Mouse (Mus musculus) forebrain, embryonic 16.5 days (tissue): Measurements from ENCODE around the gene Pgghg. TPM values are rescaled to one million over a fixed set of nuclear protein-coding genes. Genes with fewer than 3 reads are reported as not detected.
"Not testable (repeated sequence)": the region's sequence is repeated elsewhere in the genome, so short reads cannot be mapped to it uniquely, and the experiment has no call there.

Experiments
- ATAC-seq: fragments of 200-750 bp; cut with Nextera tagmentation; 2 replicates; pipeline ENCODE4 v1.8.0; 2017; ENCODE audit warnings: mild to moderate bottlenecking, moderate library complexity
- H3K27ac ChIP-seq: fragments of 300-500 bp; sonication (generic); 2 replicates; pipeline ENCODE4 v1.5.1; 2014; ENCODE audit warnings: low read length, control low read depth
- H3K27me3 ChIP-seq: fragments of 300-500 bp; sonication (generic); replicated peaks from 2 replicates; pipeline ENCODE4 v1.6.1; 2014; ENCODE audit warnings: low read length; ENCODE audit not compliant: control insufficient read depth, insufficient read depth
- H3K36me3 ChIP-seq: fragments of 300-500 bp; sonication (generic); 2 replicates; pipeline ENCODE4 v1.6.1; 2014; ENCODE audit not compliant: control insufficient read depth, insufficient read depth
- H3K4me1 ChIP-seq: fragments of 300-500 bp; sonication (generic); replicated peaks from 2 replicates; pipeline ENCODE4 v1.6.1; 2014; ENCODE audit warnings: low read length; ENCODE audit not compliant: control insufficient read depth, insufficient read depth
- H3K4me2 ChIP-seq: fragments of 300-500 bp; sonication (generic); 2 replicates; pipeline ENCODE4 v1.6.1; 2014; ENCODE audit warnings: mild to moderate bottlenecking, low read length, control low read depth
- H3K4me3 ChIP-seq: fragments of 300-500 bp; sonication (generic); replicated peaks from 2 replicates; pipeline ENCODE4 v1.5.1; 2014; ENCODE audit warnings: mild to moderate bottlenecking, low read length, control low read depth
- H3K9ac ChIP-seq: fragments of 300-500 bp; sonication (generic); replicated peaks from 2 replicates; pipeline ENCODE4 v1.6.1; 2014; ENCODE audit warnings: low read depth, low read length, control low read depth
- H3K9me3 ChIP-seq: fragments of 300-500 bp; sonication (generic); 2 replicates; pipeline ENCODE4 v1.6.1; 2016; ENCODE audit warnings: low read length; ENCODE audit not compliant: control insufficient read depth
- WGBS: fragments of 180-500 bp; shearing (Covaris S2); extraction: QIAGEN DNeasy Blood & Tissue Kit; methylation state at CpG from one replicate; pipeline ENCODE4 v1.1.7; 2014; 5-methylcytosine and 5-hydroxymethylcytosine counted together
- polyA plus RNA-seq: library from polyadenylated mRNA; unstranded; fragments of >200 nt; fragmentation: Nextera tagmentation; extraction: Ambion mirVana; gene quantifications from 2 replicates; pipeline ENCODE4 v1.2.1, GENCODE M21; 2015

The Pgghg gene
- polyA plus RNA-seq, 1 experiment from 2014 or later, result 8.9 TPM

- 13% methylated on average over 9 of the region's 9 CpGs for WGBS
- H3K4me1 ChIP-seq, result no peaks in the 10 kb centered on the region
- ATAC-seq, result no peak
These were observed 33.7 kb downstream of the Pgghg start for GRCm38 (mm10) chr7:140974940-140975339.

GRCm38 (mm10) chr7:140975465-140975864 lies 34.3 kb downstream of the Pgghg start:
- H3K27ac ChIP-seq, result no peak overlapping the region
- H3K9me3 ChIP-seq, result no peaks in the 10 kb centered on the region
- no peaks in the 10 kb centered on the region for H3K4me1 ChIP-seq
- H3K9ac ChIP-seq, result no peak overlapping the region
- WGBS, result 34% methylated on average over 3 of the region's 3 CpGs
- no peak overlapping the region for H3K4me3 ChIP-seq
- H3K36me3 ChIP-seq, result no peaks in the 10 kb centered on the region
- no peaks in the 10 kb centered on the region for H3K27me3 ChIP-seq
- ATAC-seq, result no peak
- H3K4me2 ChIP-seq, result no peak overlapping the region

More at GRCm38 (mm10) chr7:140974940-140975339, 33.7 kb downstream of the Pgghg start:
- Histone ChIP-seq H3K4me2 (no peak overlapping the region), H3K27me3 (no peaks in the 10 kb centered on the region), H3K9ac (no peak overlapping the region), H3K4me3 (no peak overlapping the region), H3K27ac (no peak overlapping the region), H3K36me3 (no peaks in the 10 kb centered on the region), H3K9me3 (no peaks in the 10 kb centered on the region)

DNA sequence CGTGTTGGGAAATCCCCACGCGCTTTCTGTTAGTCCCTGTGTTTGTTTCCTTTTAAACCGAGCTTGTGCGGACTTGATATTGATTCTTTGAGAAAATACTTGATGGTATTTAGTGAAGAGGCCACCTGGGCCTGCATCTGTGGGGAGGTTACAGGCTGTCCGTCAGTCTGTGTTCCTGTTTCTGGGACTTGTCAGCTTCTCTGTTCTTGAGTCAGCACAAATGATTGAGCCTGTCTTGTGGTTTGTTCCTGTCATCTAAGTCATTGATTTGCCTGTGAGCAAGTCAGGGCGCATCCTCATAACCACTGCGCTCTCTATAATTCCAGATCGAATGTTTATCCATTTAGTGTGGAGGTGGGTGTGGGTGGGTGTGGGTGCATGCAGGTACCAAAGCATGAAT lies 35.5 kb downstream of the Pgghg start:
- not testable (repeated sequence) for H3K27ac ChIP-seq, H3K4me1 ChIP-seq, H3K4me3 ChIP-seq, H3K9me3 ChIP-seq, H3K9ac ChIP-seq, ATAC-seq, H3K36me3 ChIP-seq, H3K4me2 ChIP-seq, H3K27me3 ChIP-seq
- WGBS, result 94% methylated on average over 9 of the region's 9 CpGs

GRCm38 (mm10) chr7:140981704-140982103 lies 40.5 kb downstream of the Pgghg start:
- 93% methylated on average over 8 of the region's 8 CpGs for WGBS
- Histone ChIP-seq H3K36me3 (no peaks in the 10 kb centered on the region), H3K4me3 (no peak overlapping the region), H3K4me2 (no peak overlapping the region), H3K4me1 (no peaks in the 10 kb centered on the region), H3K27me3 (no peaks in the 10 kb centered on the region), H3K27ac (no peak overlapping the region), H3K9me3 (no peaks in the 10 kb centered on the region), H3K9ac (no peak overlapping the region)
- no peak for ATAC-seq

GRCm38 (mm10) chr7:140982971-140983370 lies 41.8 kb downstream of the Pgghg start:
- Histone ChIP-seq H3K4me3 (no peak overlapping the region), H3K27ac (no peak overlapping the region), H3K36me3 (no peaks in the 10 kb centered on the region), H3K4me1 (no peaks in the 10 kb centered on the region), H3K27me3 (no peaks in the 10 kb centered on the region), H3K4me2 (no peak overlapping the region), H3K9me3 (no peaks in the 10 kb centered on the region), H3K9ac (no peak overlapping the region)
- ATAC-seq, result no peak
- WGBS, result 94% methylated on average over 7 of the region's 7 CpGs

DNA sequence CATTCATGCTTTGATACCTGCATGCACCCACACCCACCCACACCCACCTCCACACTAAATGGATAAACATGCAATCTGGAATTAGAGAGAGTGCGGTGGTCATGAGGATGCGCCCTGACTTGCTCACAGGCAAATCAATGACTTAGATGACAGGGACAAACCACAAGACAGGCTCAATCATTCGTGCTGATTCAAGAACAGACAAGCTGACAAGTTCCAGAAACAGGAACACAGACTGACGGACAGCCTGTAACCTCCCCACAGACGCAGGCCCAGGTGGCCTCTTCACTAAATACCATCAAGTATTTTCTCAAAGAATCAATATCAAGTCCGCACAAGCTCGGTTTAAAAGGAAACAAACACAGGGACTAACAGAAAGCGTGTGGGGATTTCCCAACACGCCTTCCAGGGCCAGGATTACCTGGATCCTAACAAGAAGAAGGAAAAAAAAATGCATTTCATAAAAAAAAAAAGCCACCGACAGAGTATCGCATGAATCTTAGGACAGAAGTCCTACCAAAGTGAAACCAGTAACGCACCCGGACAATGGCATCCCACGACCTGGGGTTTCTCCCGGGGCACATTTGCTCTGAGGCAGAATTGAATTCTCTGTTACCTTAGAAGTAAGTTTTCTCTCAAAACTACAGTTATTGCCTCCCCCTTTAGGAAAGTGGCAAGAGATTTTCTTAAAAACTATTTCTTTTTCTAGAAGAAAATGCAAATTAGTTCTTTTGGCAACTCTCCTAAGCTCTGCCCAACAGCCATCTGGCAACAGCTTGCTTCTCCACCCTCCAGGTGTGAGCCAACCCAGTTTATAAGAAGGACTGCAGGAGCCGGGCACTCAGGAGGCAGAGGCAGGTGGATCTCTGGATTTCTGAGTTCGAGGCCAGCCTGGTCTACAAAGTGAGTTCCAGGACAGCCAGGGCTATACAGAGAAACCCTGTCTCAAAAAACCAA lies 46.3 kb downstream of the Pgghg start:
- Histone ChIP-seq H3K27me3 (no peaks in the 10 kb centered on the region), H3K4me1 (no peaks in the 10 kb centered on the region), H3K4me2 (no peak overlapping the region), H3K36me3 (no peaks in the 10 kb centered on the region), H3K9ac (no peak overlapping the region), H3K27ac (no peak overlapping the region), H3K4me3 (no peak overlapping the region), H3K9me3 (no peaks in the 10 kb centered on the region)
- 87% methylated on average over 17 of the region's 17 CpGs for WGBS
- ATAC-seq, result no peak

DNA sequence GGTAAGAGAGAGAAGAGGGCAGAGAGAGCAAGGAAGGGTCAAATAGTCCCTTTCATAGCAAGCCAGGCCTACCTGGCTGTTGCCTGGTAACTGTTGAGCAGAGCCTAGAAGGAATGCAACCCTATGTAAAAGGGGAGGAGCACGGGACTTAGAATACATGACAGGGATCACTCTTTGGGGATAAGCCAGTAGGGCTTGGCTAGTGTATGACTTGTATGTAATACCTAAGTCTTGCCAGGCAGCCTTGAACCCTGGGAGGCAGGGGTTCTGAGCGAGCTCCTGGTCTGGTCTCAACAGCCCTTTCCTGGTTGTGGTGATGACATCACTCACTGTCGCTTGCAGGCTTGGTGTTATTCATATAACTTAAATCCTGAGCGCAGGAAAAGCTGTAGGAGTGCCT lies 47.8 kb downstream of the Pgghg start:
- Histone ChIP-seq H3K9me3 (no peaks in the 10 kb centered on the region), H3K4me2 (no peak overlapping the region), H3K36me3 (no peaks in the 10 kb centered on the region), H3K27me3 (no peaks in the 10 kb centered on the region), H3K9ac (no peak overlapping the region), H3K4me1 (no peaks in the 10 kb centered on the region), H3K27ac (no peak overlapping the region), H3K4me3 (no peak overlapping the region)
- no peak for ATAC-seq
- WGBS, result 87% methylated on average over 4 of the region's 4 CpGs

DNA sequence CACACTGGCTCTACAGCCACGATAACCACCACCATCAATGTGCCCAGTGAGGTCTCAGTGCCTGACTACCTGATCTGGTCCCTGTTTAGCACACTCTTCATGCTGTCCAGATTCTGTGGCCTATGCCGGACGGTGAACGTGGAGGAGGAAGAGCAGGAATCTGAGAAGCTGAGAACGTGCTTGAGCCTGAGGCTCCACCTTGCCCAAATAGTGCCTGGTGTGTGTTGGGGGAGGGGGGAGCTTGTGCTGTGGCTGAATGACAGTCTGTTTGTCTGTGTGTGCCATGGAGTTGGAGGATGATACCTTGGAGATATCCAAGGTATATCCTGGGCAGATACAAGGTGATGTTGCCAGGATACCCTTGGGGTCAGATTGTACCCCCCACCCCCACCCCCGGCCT lies 49.0 kb downstream of the Pgghg start:
- no peak overlapping the region for H3K4me3 ChIP-seq
- no peak for ATAC-seq
- no peaks in the 10 kb centered on the region for H3K27me3 ChIP-seq
- no peak overlapping the region for H3K4me2 ChIP-seq
- H3K9me3 ChIP-seq, result no peaks in the 10 kb centered on the region
- no peak overlapping the region for H3K27ac ChIP-seq
- H3K36me3 ChIP-seq, result no peaks in the 10 kb centered on the region
- WGBS, result 81% methylated on average over 6 of the region's 6 CpGs
- no peak overlapping the region for H3K9ac ChIP-seq
- H3K4me1 ChIP-seq, result no peaks in the 10 kb centered on the region

GRCm38 (mm10) chr7:140990622-140991021 lies 49.4 kb downstream of the Pgghg start:
- Histone ChIP-seq H3K4me1 (no peaks in the 10 kb centered on the region), H3K36me3 (no peaks in the 10 kb centered on the region), H3K4me2 (no peak overlapping the region)

More at GRCm38 (mm10) chr7:140990622-140991021, 49.4 kb downstream of the Pgghg start:
- ATAC-seq, result no peak
- no peaks in the 10 kb centered on the region for H3K27me3 ChIP-seq
- no peak overlapping the region for H3K27ac ChIP-seq
- H3K9me3 ChIP-seq, result no peaks in the 10 kb centered on the region
- no peak overlapping the region for H3K4me3 ChIP-seq
- WGBS, result 67% methylated on average over 5 of the region's 5 CpGs
- H3K9ac ChIP-seq, result no peak overlapping the region
